Mouse (Mus musculus) stomach, embryonic 15.5 days (tissue): ENCODE results near the gene Srrm3. TPM values are rescaled to one million over a fixed set of nuclear protein-coding genes. Genes with fewer than 3 reads are reported as not detected.

Source experiments
- ATAC-seq: fragments of 200-750 bp; cut with Nextera tagmentation; 2 replicates; pipeline ENCODE4 v1.8.0; 2017; ENCODE audit warnings: low read depth, moderate number of reproducible peaks, moderate TSS enrichment; ENCODE audit not compliant: insufficient read depth, low FRiP score
- H3K27ac ChIP-seq: fragments of 300-500 bp; sonication (generic); 2 replicates; pipeline ENCODE4 v1.5.1; 2015; ENCODE audit warnings: mild to moderate bottlenecking, inconsistent platforms
- H3K27me3 ChIP-seq: fragments of 300-500 bp; sonication (generic); replicated peaks from 2 replicates; pipeline ENCODE4 v1.6.1; 2015; ENCODE audit warnings: inconsistent platforms
- H3K36me3 ChIP-seq: fragments of 300-500 bp; sonication (generic); 2 replicates; pipeline ENCODE4 v1.6.1; 2015; ENCODE audit warnings: inconsistent platforms
- H3K4me1 ChIP-seq: fragments of 300-500 bp; sonication (generic); 2 replicates; pipeline ENCODE4 v1.6.1; 2015; ENCODE audit warnings: inconsistent platforms
- H3K4me2 ChIP-seq: fragments of 300-500 bp; sonication (generic); 2 replicates; pipeline ENCODE4 v1.6.1; 2015; ENCODE audit warnings: mild to moderate bottlenecking, inconsistent platforms
- H3K4me3 ChIP-seq: fragments of 300-500 bp; sonication (generic); replicated peaks from 2 replicates; pipeline ENCODE4 v1.5.1; 2015; ENCODE audit warnings: inconsistent platforms
- H3K9ac ChIP-seq: fragments of 300-500 bp; sonication (generic); 2 replicates; pipeline ENCODE4 v1.6.1; 2015; ENCODE audit warnings: inconsistent platforms
- H3K9me3 ChIP-seq: fragments of 300-500 bp; sonication (generic); 2 replicates; pipeline ENCODE4 v1.6.1; 2016; ENCODE audit warnings: inconsistent platforms
- WGBS: fragments of 180-500 bp; shearing (Covaris S2); methylation state at CpG from one replicate; pipeline ENCODE4 v1.1.7; 2015; 5-methylcytosine and 5-hydroxymethylcytosine counted together
- microRNA-seq: library from miRNA; unstranded; fragments of <30 nt; microRNA quantifications from one replicate; pipeline ENCODE4, GENCODE M21; 2016
- polyA plus RNA-seq: library from polyadenylated mRNA; unstranded; fragments of >200 nt; fragmentation: Nextera tagmentation; extraction: Ambion mirVana; gene quantifications from 2 replicates; pipeline ENCODE4 v1.2.1, GENCODE M21; 2015

Gene Srrm3
- polyA plus RNA-seq, 1 experiment from 2014 or later = 4.2 TPM

DNA sequence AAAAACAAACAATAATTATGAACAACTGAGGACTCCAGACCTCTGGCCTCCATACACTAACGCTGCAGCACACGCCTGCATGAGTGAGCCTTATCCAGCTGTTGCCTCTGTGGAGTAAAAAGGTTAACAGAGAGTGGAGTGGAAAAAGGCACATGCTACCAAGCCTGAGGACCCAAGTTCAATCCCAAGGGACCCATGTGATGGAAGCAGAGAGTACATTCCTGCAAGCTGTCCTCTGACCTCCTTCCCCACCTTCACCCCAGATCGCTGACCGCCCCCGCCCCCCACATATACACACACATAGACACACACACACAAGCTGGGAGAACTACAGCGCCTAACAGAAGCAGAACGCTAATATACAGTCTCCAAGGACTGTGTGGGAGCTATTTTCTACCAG lies 117.2 kb downstream of the Srrm3 start:
- Histone ChIP-seq H3K27me3 (no peaks in the 10 kb centered on the region), H3K9ac (no peak overlapping the region), H3K9me3 (no peaks in the 10 kb centered on the region), H3K27ac (no peak overlapping the region), H3K4me2 (no peak overlapping the region), H3K36me3 (peaks cover 52% of the 10 kb centered on the region), H3K4me1 (no peaks in the 10 kb centered on the region), H3K4me3 (no peak overlapping the region)
- no peak for ATAC-seq
- 95% methylated on average over 7 of the region's 7 CpGs for WGBS

Small RNA genes lying within 50 kb of the gene (microRNA-seq; reads per million reads assigned to microRNA genes)
- gene Gm23268 = not detected

Other genes with a start within 250 kb of the Srrm3 start
- not detected in 2 replicates for gene Ccl26, start 243.3 kb upstream of the Srrm3 start, polyA plus RNA-seq
- 6.7 and 9.5 TPM in 2 replicates for gene Ccl24, start 233.8 kb upstream of the Srrm3 start, polyA plus RNA-seq
- 38.5 and 39.7 TPM in 2 replicates for gene Rhbdd2, start 174.3 kb upstream of the Srrm3 start, polyA plus RNA-seq
- 99.8 and 101 TPM in 2 replicates for gene Por, start 136.9 kb upstream of the Srrm3 start, polyA plus RNA-seq
- 43.9 and 45.5 TPM in 2 replicates for gene Tmem120a, start 62.4 kb upstream of the Srrm3 start, polyA plus RNA-seq
- 0.30 and 0.36 TPM in 2 replicates for gene Styxl1, start 28.5 kb upstream of the Srrm3 start, polyA plus RNA-seq
- 496 and 553 TPM in 2 replicates for gene Mdh2, start 28.4 kb upstream of the Srrm3 start, polyA plus RNA-seq
- 291 and 451 TPM in 2 replicates for gene Hspb1, start 81.0 kb downstream of the Srrm3 start, polyA plus RNA-seq
- 167 and 173 TPM in 2 replicates for gene Ywhag, start 127.7 kb downstream of the Srrm3 start, polyA plus RNA-seq
- 3.4 TPM in 2 replicates for gene Ssc4d, start 167.6 kb downstream of the Srrm3 start, polyA plus RNA-seq
- gene Zp3, start 173.2 kb downstream of the Srrm3 start, polyA plus RNA-seq = 1.7 TPM in 2 replicates
- 22.9 and 25.4 TPM in 2 replicates for gene Dtx2, start 187.9 kb downstream of the Srrm3 start, polyA plus RNA-seq
- 30.3 and 37.0 TPM in 2 replicates for gene Upk3b, start 231.6 kb downstream of the Srrm3 start, polyA plus RNA-seq
- 72.2 and 117 TPM in 2 replicates for gene Upk3bl, start 247.6 kb downstream of the Srrm3 start, polyA plus RNA-seq